ENCODE assay signal across 14 mouse cellular contexts in genomic region chr4:104686137-104686809, GRCm38 (mm10).
A peak's percentile ranks its signal among the peaks of the same experiment; 100 is the strongest.
DNase-seq lines count a peak whose midpoint lies in the region; ATAC-seq and TF ChIP-seq lines count a peak whose summit lies in the region.
"Had no signal": no experiment of that assay in that cellular context is flagged by ENCODE, and none has a peak within 500 bp of the region (broad histone marks: within the 10 kb centered on the region; RNA-seq: fewer than 3 reads in every experiment).

No protein-coding gene starts in this region.

- no peak for TF ChIP-seq CTCF in forebrain, postnatal 0 days (IDR thresholded peaks at IDR 0.05; ENCODE audit: low read depth)

- no peak overlapping the region for H3K4me3 ChIP-seq in midbrain, embryonic 13.5 days (replicated peaks)
- no peak overlapping the region for H3K4me3 ChIP-seq in midbrain, embryonic 10.5 days
- H3K4me3 ChIP-seq in forebrain, postnatal 0 days (ENCODE audit: low read depth, low read length), result no peak overlapping the region
- H3K4me3 ChIP-seq: embryonic facial prominence, embryonic 15.5 days; heart, embryonic 13.5 days; liver, embryonic 15.5 days had no signal

- H3K9me3 ChIP-seq in midbrain, embryonic 13.5 days, result no peaks in the 10 kb centered on the region
- no peaks in the 10 kb centered on the region for H3K9me3 ChIP-seq in midbrain, embryonic 10.5 days (replicated peaks)
- no peaks in the 10 kb centered on the region for H3K9me3 ChIP-seq in forebrain, postnatal 0 days (ENCODE audit: low read length)
- H3K9me3 ChIP-seq: embryonic facial prominence, embryonic 15.5 days; heart, embryonic 13.5 days; liver, embryonic 15.5 days had no signal

- H3K36me3 ChIP-seq in midbrain, embryonic 13.5 days, result peaks cover 10% of the 10 kb centered on the region
- H3K36me3 ChIP-seq in midbrain, embryonic 10.5 days, result no peaks in the 10 kb centered on the region
- H3K36me3 ChIP-seq in forebrain, postnatal 0 days (ENCODE audit: insufficient read depth), result 0 out of 2 replicates have a peak, but pooled peaks cover 6% of the 10 kb centered on the region
- H3K36me3 ChIP-seq: embryonic facial prominence, embryonic 15.5 days; heart, embryonic 13.5 days; liver, embryonic 15.5 days had no signal

- H3K9ac ChIP-seq in midbrain, embryonic 13.5 days (replicated peaks), result no peak overlapping the region
- H3K9ac ChIP-seq in forebrain, postnatal 0 days, result no peak overlapping the region
- H3K9ac ChIP-seq: embryonic facial prominence, embryonic 15.5 days; heart, embryonic 13.5 days; liver, embryonic 15.5 days had no signal

- DNase-seq in frontal cortex, postnatal 25 days (ENCODE audit: low spot score in 2 of 2), result no peak
- DNase-seq in midbrain, embryonic 10.5 days (ENCODE audit: low spot score), result no peak
- peak; percentile 44 for DNase-seq in forebrain, postnatal 0 days
- DNase-seq in spleen, adult 18-20 months, result no peak
- DNase-seq in right cerebral cortex, postnatal 36 days (ENCODE audit: low spot score in 2 of 2), result no peak
- no peak for DNase-seq in cerebellum, adult 11 months
- DNase-seq: cerebellum, adult 9-10 months; gastrocnemius, postnatal 10 days; lung, postnatal 4 days had no signal

- 0 out of 2 replicates have a peak, but pooled peaks have one; percentile 22 for ATAC-seq in frontal cortex, adult (ENCODE audit: low TSS enrichment)
- ATAC-seq in midbrain, embryonic 13.5 days, result no peak; the same call in 1 of the 2 replicates
- ATAC-seq in forebrain, postnatal 0 days, result peak; percentile 32; the same call in 1 of the 2 replicates

- H3K27me3 ChIP-seq in midbrain, embryonic 13.5 days, result no peaks in the 10 kb centered on the region
- H3K27me3 ChIP-seq in midbrain, embryonic 10.5 days (ENCODE audit: low read depth, poor library complexity, severe bottlenecking), result no peaks in the 10 kb centered on the region
- H3K27me3 ChIP-seq in forebrain, postnatal 0 days (ENCODE audit: insufficient read depth, low read length), result no peaks in the 10 kb centered on the region
- H3K27me3 ChIP-seq: embryonic facial prominence, embryonic 15.5 days; liver, embryonic 15.5 days had no signal

- H3K4me1 ChIP-seq in midbrain, embryonic 13.5 days (replicated peaks), result peaks cover 45% of the 10 kb centered on the region
- peaks cover 20% of the 10 kb centered on the region for H3K4me1 ChIP-seq in midbrain, embryonic 10.5 days
- peaks cover 10% of the 10 kb centered on the region; the same call in 1 of the 2 replicates for H3K4me1 ChIP-seq in forebrain, postnatal 0 days (ENCODE audit: insufficient read depth)
- H3K4me1 ChIP-seq: liver, embryonic 15.5 days had no signal

- peak overlapping the region; percentile 52 for H3K27ac ChIP-seq in midbrain, embryonic 13.5 days
- no peak overlapping the region for H3K27ac ChIP-seq in midbrain, embryonic 10.5 days (replicated peaks)
- H3K27ac ChIP-seq in forebrain, postnatal 0 days (ENCODE audit: low read depth, low read length), result 0 out of 2 replicates have a peak overlapping the region, but pooled peaks have one; percentile 21
- H3K27ac ChIP-seq: embryonic facial prominence, embryonic 15.5 days; heart, embryonic 13.5 days; liver, embryonic 15.5 days had no signal

- WGBS in midbrain, embryonic 13.5 days, result 59% methylated on average over 18 of the region's 18 CpGs
- 73% methylated on average over 18 of the region's 18 CpGs for WGBS in midbrain, embryonic 10.5 days
- WGBS in forebrain, postnatal 0 days, result 34% methylated on average over 18 of the region's 18 CpGs

- H3K4me2 ChIP-seq in midbrain, embryonic 13.5 days (replicated peaks), result no peak overlapping the region
- H3K4me2 ChIP-seq in forebrain, postnatal 0 days (ENCODE audit: low read depth), result no peak overlapping the region
- H3K4me2 ChIP-seq: embryonic facial prominence, embryonic 15.5 days; heart, embryonic 13.5 days; liver, embryonic 15.5 days had no signal
